Mouse (Mus musculus): ENCODE measurements around the gene Ppp1r3e. TPM values are rescaled to one million over a fixed set of nuclear protein-coding genes. Genes with fewer than 3 reads are reported as not detected.

Gene Ppp1r3e
- polyA plus RNA-seq, 1 experiment, result 1.1 TPM

DNA sequence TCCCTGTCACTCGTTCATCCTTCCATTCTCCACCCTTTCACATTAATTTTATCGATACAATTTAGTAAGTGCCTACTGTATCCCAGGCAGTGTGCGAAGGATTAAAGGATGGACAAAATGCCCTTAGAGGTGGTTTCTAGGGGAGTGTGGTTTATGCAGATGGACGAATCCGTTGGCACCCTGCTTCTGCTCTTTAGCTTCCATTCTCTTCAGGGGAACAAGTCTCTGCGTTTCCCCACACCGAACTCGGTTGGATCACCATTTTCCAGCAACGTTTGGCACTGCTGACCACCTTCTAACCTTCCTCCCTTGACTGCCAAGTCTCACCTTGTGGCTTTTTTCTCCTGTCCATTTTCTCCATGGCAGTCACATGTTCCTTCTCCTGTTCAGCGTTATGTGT lies 36.0 kb upstream of the Ppp1r3e start:
- H3K4me3 ChIP-seq (ENCODE audit: insufficient read depth, poor library complexity, severe bottlenecking), result no peak overlapping the region
- H3ac ChIP-seq (ENCODE audit: control insufficient read depth, insufficient read length, low read depth), result no peak overlapping the region
- peaks cover 42% of the 10 kb centered on the region for H3K27me3 ChIP-seq (ENCODE audit: control insufficient read depth, insufficient read depth, insufficient read length)
- no peak for TF ChIP-seq FOSL1 (IDR thresholded peaks at IDR 0.05; ENCODE audit: insufficient read depth, low read length, poor library complexity, severe bottlenecking)
- TF ChIP-seq MYOD1 (IDR thresholded peaks at IDR 0.05; ENCODE audit: control insufficient read depth, insufficient read length, low read depth), result no peak
- no peak for TF ChIP-seq USF1 (IDR thresholded peaks at IDR 0.05; ENCODE audit: low read depth)
- H3K36me3 ChIP-seq (ENCODE audit: control insufficient read depth, insufficient read depth), result no peaks in the 10 kb centered on the region
- H3K79me3 ChIP-seq (ENCODE audit: low read depth), result no peaks in the 10 kb centered on the region
- H3K79me2 ChIP-seq (ENCODE audit: control insufficient read depth, insufficient read depth), result no peaks in the 10 kb centered on the region

GRCm38 (mm10) chr14:54912886-54913285 lies 35.5 kb upstream of the Ppp1r3e start, which contains the start of gene Slc22a17:
TSS of gene Slc22a17 (minus strand) at chr14:54913132.
- Histone ChIP-seq H3K27me3 (ENCODE audit: control insufficient read depth, insufficient read depth, insufficient read length) (peaks cover 42% of the 10 kb centered on the region), H3K36me3 (ENCODE audit: control insufficient read depth, insufficient read depth) (no peaks in the 10 kb centered on the region), H3K79me3 (ENCODE audit: low read depth) (no peaks in the 10 kb centered on the region), H3K4me3 (ENCODE audit: insufficient read depth, poor library complexity, severe bottlenecking) (no peak within 1 kb of the TSS), H3ac (ENCODE audit: control insufficient read depth, insufficient read length, low read depth) (no peak within 1 kb of the TSS), H3K79me2 (ENCODE audit: control insufficient read depth, insufficient read depth) (no peaks in the 10 kb centered on the region)
- TF ChIP-seq MYOD1 (IDR thresholded peaks at IDR 0.05; ENCODE audit: control insufficient read depth, insufficient read length, low read depth), result no peak
- TF ChIP-seq MAX (IDR thresholded peaks at IDR 0.05), result no peak
- no peak for TF ChIP-seq FOSL1 (IDR thresholded peaks at IDR 0.05; ENCODE audit: insufficient read depth, low read length, poor library complexity, severe bottlenecking)
- no peak for TF ChIP-seq CEBPB (IDR thresholded peaks at IDR 0.05; ENCODE audit: low read depth)
- TF ChIP-seq USF1 (IDR thresholded peaks at IDR 0.05; ENCODE audit: low read depth), result no peak
- TF ChIP-seq MYOG (IDR thresholded peaks at IDR 0.05; ENCODE audit: control insufficient read depth, extremely low read depth, insufficient read length), result no peak
- TF ChIP-seq CTCF (IDR thresholded peaks at IDR 0.05; ENCODE audit: control insufficient read depth, insufficient read depth, insufficient read length), result no peak

GRCm38 (mm10) chr14:54912109-54912850 lies 34.9 kb upstream of the Ppp1r3e start:
- Histone ChIP-seq H3K79me3 (ENCODE audit: low read depth) (no peaks in the 10 kb centered on the region), H3K27me3 (ENCODE audit: control insufficient read depth, insufficient read depth, insufficient read length) (peaks cover 42% of the 10 kb centered on the region), H3K4me3 (ENCODE audit: insufficient read depth, poor library complexity, severe bottlenecking) (no peak overlapping the region), H3K79me2 (ENCODE audit: control insufficient read depth, insufficient read depth) (no peaks in the 10 kb centered on the region), H3K36me3 (ENCODE audit: control insufficient read depth, insufficient read depth) (no peaks in the 10 kb centered on the region), H3ac (ENCODE audit: control insufficient read depth, insufficient read length, low read depth) (no peak overlapping the region)
- TF ChIP-seq USF1 (IDR thresholded peaks at IDR 0.05; ENCODE audit: low read depth), result no peak
- TF ChIP-seq FOSL1 (IDR thresholded peaks at IDR 0.05; ENCODE audit: insufficient read depth, low read length, poor library complexity, severe bottlenecking), result no peak
- no peak for TF ChIP-seq MYOG (IDR thresholded peaks at IDR 0.05; ENCODE audit: control insufficient read depth, extremely low read depth, insufficient read length)
- TF ChIP-seq MAX (IDR thresholded peaks at IDR 0.05), result no peak
- TF ChIP-seq MYOD1 (IDR thresholded peaks at IDR 0.05; ENCODE audit: control insufficient read depth, insufficient read length, low read depth), result no peak
- TF ChIP-seq CEBPB (IDR thresholded peaks at IDR 0.05; ENCODE audit: low read depth), result no peak
- TF ChIP-seq CTCF (IDR thresholded peaks at IDR 0.05; ENCODE audit: control insufficient read depth, insufficient read depth, insufficient read length), result no peak

- H3K36me3 ChIP-seq (ENCODE audit: control insufficient read depth, insufficient read depth), result no peaks in the 10 kb centered on the region
- peaks cover 23% of the 10 kb centered on the region for H3K27me3 ChIP-seq (ENCODE audit: control insufficient read depth, insufficient read depth, insufficient read length)
- TF ChIP-seq MAX (IDR thresholded peaks at IDR 0.05), result no peak
- no peak for TF ChIP-seq FOSL1 (IDR thresholded peaks at IDR 0.05; ENCODE audit: insufficient read depth, low read length, poor library complexity, severe bottlenecking)
- no peak for TF ChIP-seq MYOG (IDR thresholded peaks at IDR 0.05; ENCODE audit: control insufficient read depth, extremely low read depth, insufficient read length)
- TF ChIP-seq USF1 (IDR thresholded peaks at IDR 0.05; ENCODE audit: low read depth), result no peak
- TF ChIP-seq MYOD1 (IDR thresholded peaks at IDR 0.05; ENCODE audit: control insufficient read depth, insufficient read length, low read depth), result no peak
- TF ChIP-seq CEBPB (IDR thresholded peaks at IDR 0.05; ENCODE audit: low read depth), result no peak
- no peak for TF ChIP-seq CTCF (IDR thresholded peaks at IDR 0.05; ENCODE audit: control insufficient read depth, insufficient read depth, insufficient read length)
- H3ac ChIP-seq (ENCODE audit: control insufficient read depth, insufficient read length, low read depth), result no peak overlapping the region
- no peak overlapping the region for H3K4me3 ChIP-seq (ENCODE audit: insufficient read depth, poor library complexity, severe bottlenecking)
- no peaks in the 10 kb centered on the region for H3K79me3 ChIP-seq (ENCODE audit: low read depth)
- no peaks in the 10 kb centered on the region for H3K79me2 ChIP-seq (ENCODE audit: control insufficient read depth, insufficient read depth)
These were observed 31.3 kb upstream of the Ppp1r3e start for GRCm38 (mm10) chr14:54908682-54909081.

GRCm38 (mm10) chr14:54903641-54904040 lies 26.3 kb upstream of the Ppp1r3e start:
- no peak for TF ChIP-seq FOSL1 (IDR thresholded peaks at IDR 0.05; ENCODE audit: insufficient read depth, low read length, poor library complexity, severe bottlenecking)
- no peak for TF ChIP-seq MYOG (IDR thresholded peaks at IDR 0.05; ENCODE audit: control insufficient read depth, extremely low read depth, insufficient read length)
- no peak for TF ChIP-seq CEBPB (IDR thresholded peaks at IDR 0.05; ENCODE audit: low read depth)
- TF ChIP-seq USF1 (IDR thresholded peaks at IDR 0.05; ENCODE audit: low read depth), result no peak
- no peak for TF ChIP-seq MAX (IDR thresholded peaks at IDR 0.05)
- TF ChIP-seq CTCF (IDR thresholded peaks at IDR 0.05; ENCODE audit: control insufficient read depth, insufficient read depth, insufficient read length), result no peak
- no peak for TF ChIP-seq MYOD1 (IDR thresholded peaks at IDR 0.05; ENCODE audit: control insufficient read depth, insufficient read length, low read depth)
- H3K79me3 ChIP-seq (ENCODE audit: low read depth), result no peaks in the 10 kb centered on the region
- H3K27me3 ChIP-seq (ENCODE audit: control insufficient read depth, insufficient read depth, insufficient read length), result no peaks in the 10 kb centered on the region
- H3K4me3 ChIP-seq (ENCODE audit: insufficient read depth, poor library complexity, severe bottlenecking), result no peak overlapping the region
- H3ac ChIP-seq (ENCODE audit: control insufficient read depth, insufficient read length, low read depth), result no peak overlapping the region
- peaks cover 11% of the 10 kb centered on the region for H3K36me3 ChIP-seq (ENCODE audit: control insufficient read depth, insufficient read depth)
- H3K79me2 ChIP-seq (ENCODE audit: control insufficient read depth, insufficient read depth), result no peaks in the 10 kb centered on the region

All from C2C12 (cell line).